Comparison of ENCODE assay signal across 16 mouse cellular contexts in the genomic region with DNA sequence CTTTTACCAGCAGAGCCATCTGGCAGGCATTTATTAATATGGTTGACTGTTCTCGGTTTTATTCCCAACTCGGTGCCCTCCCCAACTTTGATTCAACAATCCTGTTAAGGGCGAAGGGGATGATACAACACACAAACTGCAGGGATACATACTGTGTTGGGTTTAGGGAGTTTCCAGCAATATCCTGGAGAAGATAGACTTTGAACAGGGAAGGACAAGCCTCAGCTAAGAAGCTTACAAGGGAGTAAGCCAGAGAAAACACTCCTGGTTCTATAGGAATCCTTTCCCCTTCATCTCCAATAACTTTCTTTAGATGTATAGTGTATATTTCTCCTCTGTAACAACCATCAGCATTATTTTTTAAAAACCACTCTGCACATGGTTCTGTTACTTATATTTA.
"Had no signal": no experiment of that assay in that cellular context is flagged by ENCODE, and none has a peak within 500 bp of the region (broad histone marks: within the 10 kb centered on the region; RNA-seq: fewer than 3 reads in every experiment).

No protein-coding gene starts in this region.

- H3K9me3 ChIP-seq: midbrain, embryonic 10.5 days; midbrain, embryonic 12.5 days; neural tube, embryonic 13.5 days; neural tube, embryonic 15.5 days had no signal

- H3K9ac ChIP-seq: lung, embryonic 14.5 days; midbrain, embryonic 12.5 days; neural tube, embryonic 13.5 days; neural tube, embryonic 15.5 days had no signal

- DNase-seq: lung, embryonic 14.5 days; lung, postnatal 10 days; lung, postnatal 4 days; midbrain, embryonic 14.5 days; retina, postnatal 1 day; right cerebral cortex, postnatal 25 days; right cerebral cortex, postnatal 4 days; thymus, adult 2 months; thymus, postnatal 25 days; thymus, postnatal 4 days had no signal

- H3K27me3 ChIP-seq: midbrain, embryonic 12.5 days; neural tube, embryonic 13.5 days; neural tube, embryonic 15.5 days had no signal

- H3K27ac ChIP-seq: midbrain, embryonic 10.5 days; midbrain, embryonic 12.5 days; neural tube, embryonic 13.5 days; neural tube, embryonic 15.5 days had no signal

- H3K36me3 ChIP-seq: midbrain, embryonic 10.5 days; midbrain, embryonic 12.5 days; neural tube, embryonic 13.5 days; neural tube, embryonic 15.5 days had no signal

- ATAC-seq: midbrain, embryonic 16.5 days had no signal

- H3K4me2 ChIP-seq: lung, embryonic 14.5 days; midbrain, embryonic 12.5 days; neural tube, embryonic 13.5 days; neural tube, embryonic 15.5 days had no signal

- H3K4me3 ChIP-seq: midbrain, embryonic 10.5 days; midbrain, embryonic 12.5 days; myocyte; neural tube, embryonic 13.5 days; neural tube, embryonic 15.5 days had no signal
